8 mouse cellular contexts compared by ENCODE assay signal in the genomic region with DNA sequence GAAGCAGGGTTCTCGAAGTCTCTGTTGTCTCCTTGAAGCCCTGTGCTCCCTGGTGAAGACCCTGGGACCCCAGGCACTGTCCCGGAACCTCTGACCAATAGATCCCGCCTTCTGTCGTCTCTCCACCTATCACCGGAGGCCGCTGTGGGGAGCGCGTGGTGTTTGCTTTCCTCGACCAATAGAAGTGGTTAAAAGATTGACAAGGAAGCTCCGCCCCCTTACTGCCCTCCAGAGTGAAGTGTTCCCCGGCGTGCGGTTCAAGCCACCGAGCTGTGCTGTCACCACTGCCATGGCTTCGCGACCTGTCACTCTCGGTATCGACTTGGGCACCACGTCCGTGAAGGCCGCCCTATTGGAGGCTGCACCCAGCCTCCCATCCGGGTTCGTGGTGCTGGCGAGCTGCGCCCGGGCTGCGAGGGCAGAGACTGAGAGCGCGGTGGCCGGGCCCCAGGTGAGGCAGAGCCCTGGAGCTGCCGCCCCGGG. TPM values are rescaled to one million over a fixed set of nuclear protein-coding genes. Genes with fewer than 3 reads are reported as not detected.
DNase-seq lines count a peak whose midpoint lies in the region; ATAC-seq lines count a peak whose summit lies in the region.

A gene (plus strand): TSS at position 231 of the 483 bp plus-strand sequence.

- WGBS in hindbrain, embryonic 11.5 days: 0% methylated on average over 28 of the region's 32 CpGs

- peak; percentile 99 for ATAC-seq in hindbrain, embryonic 11.5 days (ENCODE audit: low FRiP score)

- H3K27ac ChIP-seq in hindbrain, embryonic 11.5 days (ENCODE audit: low read depth, low read length): 0 out of 2 replicates have a peak within 1 kb of the TSS, but pooled peaks have one; percentile 11

- H3K9me3 ChIP-seq in hindbrain, embryonic 11.5 days (ENCODE audit: control insufficient read depth, low read length): no peaks in the 10 kb centered on the region

- no peaks in the 10 kb centered on the region for H3K27me3 ChIP-seq in hindbrain, embryonic 11.5 days (ENCODE audit: control insufficient read depth, insufficient read depth, low read length)

- peak within 1 kb of the TSS; percentile 92 for H3K4me2 ChIP-seq in hindbrain, embryonic 11.5 days (replicated peaks; ENCODE audit: low read depth, low read length)

- H3K36me3 ChIP-seq in hindbrain, embryonic 11.5 days (ENCODE audit: control insufficient read depth, insufficient read depth, low read length): no peaks in the 10 kb centered on the region

- H3K4me1 ChIP-seq in hindbrain, embryonic 11.5 days (replicated peaks; ENCODE audit: control insufficient read depth, insufficient read depth, low read length): no peaks in the 10 kb centered on the region

- DNase-seq in MN1 (ENCODE audit: low spot score): peak; percentile 92
- DNase-seq in cerebellum, adult 9-10 months: peak; percentile 98
- DNase-seq in frontal cortex, adult 2 months (ENCODE audit: extremely low spot score in 1 of 2, low spot score in 1 of 2): peak; percentile 94 to 97
- peak; percentile 94 for DNase-seq in hindbrain, embryonic 11.5 days (ENCODE audit: low spot score)
- DNase-seq in layer of hippocampus, postnatal 10 days (ENCODE audit: low spot score in 2 of 2): peak; percentile 96 to 97
- peak; percentile 98 for DNase-seq in lung, postnatal 10 days
- DNase-seq in ovary, postnatal 36 days (ENCODE audit: low spot score): peak; percentile 90
- DNase-seq in thymus, postnatal 25 days: peak; percentile 95

- peak within 1 kb of the TSS; percentile 65 for H3K9ac ChIP-seq in hindbrain, embryonic 11.5 days (ENCODE audit: low read depth, low read length)

- H3K4me3 ChIP-seq in hindbrain, embryonic 11.5 days (ENCODE audit: low read depth, low read length): peak within 1 kb of the TSS; percentile 60

RNA-seq across cellular contexts. Expression of the gene that starts here (rescaled TPM):
- polyA plus RNA-seq in frontal cortex, adult 2 months (2012; rRNA removed): 5.0 and 5.4 TPM in 2 replicates
- 0.99 and 1.2 TPM in 2 replicates for polyA plus RNA-seq in hindbrain, embryonic 11.5 days (2014; fragmentation: Nextera tagmentation; extraction: Ambion mirVana)
- total RNA-seq in layer of hippocampus, postnatal 10 days (2021): 1 to 10 TPM; 2.7 to 2.8 TPM

Comparison
In these comparisons a context has a peak if more than half of its experiments do, and no peak if none do; other contexts are left out.
1. Peak in every context shown above with its lines: DNase-seq, ATAC-seq, H3K4me3 ChIP-seq and H3K27ac ChIP-seq.